Mouse (Mus musculus) intestine, postnatal 0 days (tissue): ENCODE measurements at regions not wholly inside any gene's neighbourhood (a gene's known extent, or its start where the extent isn't known, plus 50 kb on each side); places are given as distances from the start of the nearest gene placed in this dataset.

Source experiments
- ATAC-seq: fragments of 200-750 bp; cut with Nextera tagmentation; 2 replicates; pipeline ENCODE4 v1.8.0; 2017; ENCODE audit warnings: mild to moderate bottlenecking, moderate TSS enrichment, moderate library complexity
- H3K27ac ChIP-seq: fragments of 300-500 bp; sonication (generic); 2 replicates; pipeline ENCODE4 v1.5.1; 2014; ENCODE audit warnings: mild to moderate bottlenecking, low read depth, low read length, moderate library complexity
- H3K27me3 ChIP-seq: fragments of 300-500 bp; sonication (generic); replicated peaks from 2 replicates; pipeline ENCODE4 v1.6.1; 2014; ENCODE audit warnings: low read length, mixed read lengths; ENCODE audit not compliant: control insufficient read depth, insufficient read depth
- H3K36me3 ChIP-seq: fragments of 300-500 bp; sonication (generic); 2 replicates; pipeline ENCODE4 v1.6.1; 2014; ENCODE audit warnings: mild to moderate bottlenecking, moderate library complexity; ENCODE audit not compliant: control insufficient read depth, insufficient read depth
- H3K4me1 ChIP-seq: fragments of 300-500 bp; sonication (generic); replicated peaks from 2 replicates; pipeline ENCODE4 v1.6.1; 2014; ENCODE audit warnings: antibody characterized with exemption, low read length, mixed read lengths; ENCODE audit not compliant: control insufficient read depth, insufficient read depth
- H3K4me2 ChIP-seq: fragments of 300-500 bp; sonication (generic); replicated peaks from 2 replicates; pipeline ENCODE4 v1.6.1; 2014; ENCODE audit warnings: low read depth, mild to moderate bottlenecking, moderate library complexity
- H3K4me3 ChIP-seq: fragments of 300-500 bp; sonication (generic); 2 replicates; pipeline ENCODE4 v1.5.1; 2014; ENCODE audit warnings: low read depth, low read length
- H3K9ac ChIP-seq: fragments of 300-500 bp; sonication (generic); 2 replicates; pipeline ENCODE4 v1.6.1; 2014; ENCODE audit warnings: mild to moderate bottlenecking, low read depth, low read length
- H3K9me3 ChIP-seq: fragments of 300-500 bp; sonication (generic); 2 replicates; pipeline ENCODE4 v1.6.1; 2016; ENCODE audit warnings: mixed run types; ENCODE audit not compliant: control insufficient read depth
- CTCF ChIP-seq: sonication (generic); IDR thresholded peaks from 2 replicates; pipeline ENCODE4 v1.5.1; 2016; ENCODE audit warnings: low read depth, mild to moderate bottlenecking, control low read depth, antibody characterized with exemption, moderate library complexity
- WGBS: fragments of 180-500 bp; shearing (Covaris S2); extraction: QIAGEN DNeasy Blood & Tissue Kit; methylation state at CpG from one replicate; pipeline ENCODE4 v1.1.7; 2014; 5-methylcytosine and 5-hydroxymethylcytosine counted together

DNA sequence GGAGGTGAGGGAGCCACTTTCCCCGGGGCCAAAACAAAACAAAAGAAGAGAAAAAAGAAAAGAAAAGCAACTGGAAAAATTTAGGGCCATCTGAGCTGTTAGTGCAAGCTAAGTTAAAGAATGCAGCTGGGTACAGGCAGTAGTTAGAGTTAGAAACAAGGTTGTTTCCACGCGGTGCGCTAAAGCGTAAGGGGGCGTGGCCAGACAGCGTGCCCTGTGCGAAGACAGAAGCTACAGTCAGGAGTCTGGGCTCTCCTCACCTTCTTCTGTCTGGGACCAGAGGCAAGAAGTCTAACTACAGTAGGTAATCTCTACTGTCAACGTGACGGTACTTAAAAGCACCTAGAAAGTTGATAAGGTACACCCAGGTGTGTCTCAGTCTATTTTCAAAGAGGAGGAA lies 435.9 kb downstream of the Vrk1 start:
- no peak for ATAC-seq
- no peak for TF ChIP-seq CTCF
- H3K9ac ChIP-seq, result no peak overlapping the region
- WGBS, result 55% methylated on average over 10 of the region's 10 CpGs
- no peaks in the 10 kb centered on the region for H3K27me3 ChIP-seq
- H3K4me1 ChIP-seq, result no peaks in the 10 kb centered on the region
- H3K9me3 ChIP-seq, result no peaks in the 10 kb centered on the region
- H3K27ac ChIP-seq, result no peak overlapping the region
- H3K4me3 ChIP-seq, result no peak overlapping the region
- H3K36me3 ChIP-seq, result no peaks in the 10 kb centered on the region
- H3K4me2 ChIP-seq, result no peak overlapping the region

DNA sequence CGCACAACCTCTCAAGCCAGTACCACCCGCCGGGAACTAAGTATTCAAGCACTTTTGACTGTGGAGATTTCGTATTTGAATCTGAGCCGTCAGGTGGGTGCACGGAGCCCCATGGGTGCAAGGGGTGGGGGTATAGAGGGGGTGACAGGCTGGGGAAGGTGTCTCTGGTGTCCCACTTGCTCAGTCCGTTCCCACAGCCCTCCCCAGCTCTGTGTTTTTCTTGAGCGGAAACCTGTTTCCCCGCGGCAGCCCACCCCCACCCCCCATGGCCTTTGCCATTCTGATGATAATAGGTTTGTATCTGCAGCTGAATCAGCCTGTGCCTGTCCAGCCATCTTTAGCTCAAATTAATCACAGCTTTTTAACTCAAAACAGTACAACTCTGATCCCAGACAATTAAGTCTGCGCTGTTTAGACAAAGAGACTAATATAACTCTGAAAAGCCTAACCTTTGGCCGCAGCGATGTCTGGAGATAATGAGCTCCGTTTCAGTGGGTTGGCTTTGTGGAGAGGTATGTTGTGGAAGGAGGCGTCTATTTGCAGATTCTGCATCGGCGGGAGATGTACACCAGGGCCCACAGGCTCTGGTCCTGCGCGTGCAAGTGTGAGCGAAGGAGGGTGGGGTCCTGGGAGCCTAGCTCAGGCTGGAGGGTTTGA lies 437.0 kb downstream of the Vrk1 start:
- TF ChIP-seq CTCF, result no peak

DNA sequence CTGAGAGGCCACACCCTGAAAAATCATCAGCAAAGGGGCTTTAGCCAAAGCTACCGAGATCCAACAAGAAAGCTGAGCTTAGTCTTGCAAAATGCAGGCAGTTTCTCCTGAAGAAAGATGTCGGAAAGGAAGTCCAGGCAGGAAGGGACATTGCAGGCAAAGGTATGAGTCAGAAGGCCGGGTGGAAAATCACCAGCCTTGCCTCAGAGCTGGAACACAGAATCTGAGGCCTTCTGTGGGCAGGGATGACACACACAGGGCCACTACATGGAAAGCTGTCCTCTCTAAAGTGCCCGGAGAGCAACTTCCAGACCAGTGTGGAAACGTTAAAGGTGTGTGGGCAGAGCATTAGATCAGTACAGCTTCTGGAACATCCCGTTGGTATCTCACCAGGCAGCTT lies 438.5 kb downstream of the Vrk1 start:
- ATAC-seq, result no peak
- Histone ChIP-seq H3K27me3 (no peaks in the 10 kb centered on the region), H3K4me2 (no peak overlapping the region), H3K4me1 (no peaks in the 10 kb centered on the region), H3K4me3 (no peak overlapping the region), H3K27ac (no peak overlapping the region), H3K36me3 (no peaks in the 10 kb centered on the region), H3K9ac (no peak overlapping the region), H3K9me3 (no peaks in the 10 kb centered on the region)
- no peak for TF ChIP-seq CTCF
- 80% methylated on average over 6 of the region's 6 CpGs for WGBS

More for the DNA sequence above, 437.0 kb downstream of the Vrk1 start:
- WGBS, result 64% methylated on average over 20 of the region's 20 CpGs
- no peak overlapping the region for H3K9ac ChIP-seq
- no peaks in the 10 kb centered on the region for H3K27me3 ChIP-seq
- H3K9me3 ChIP-seq, result no peaks in the 10 kb centered on the region
- H3K27ac ChIP-seq, result no peak overlapping the region
- H3K4me2 ChIP-seq, result no peak overlapping the region
- no peaks in the 10 kb centered on the region for H3K36me3 ChIP-seq
- no peaks in the 10 kb centered on the region for H3K4me1 ChIP-seq
- ATAC-seq, result no peak
- no peak overlapping the region for H3K4me3 ChIP-seq

DNA sequence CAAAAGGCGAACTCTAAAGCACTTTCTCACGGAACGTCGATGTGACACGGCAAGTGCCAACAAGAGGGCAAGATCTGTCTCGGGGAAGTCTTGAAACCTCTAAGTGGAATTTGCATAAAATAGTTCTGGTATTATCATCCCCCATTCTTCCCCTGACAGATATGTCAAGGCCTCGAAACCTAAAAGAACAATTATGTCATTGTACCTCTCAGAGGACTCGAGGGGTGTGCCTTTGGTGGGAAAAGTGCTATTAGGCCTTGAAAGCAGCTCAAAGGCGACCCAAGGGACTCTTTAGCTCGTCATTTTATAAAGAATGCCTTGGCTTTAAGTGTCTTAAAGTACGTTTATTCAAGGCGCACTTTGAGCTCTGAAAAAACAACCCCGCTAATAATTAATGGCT lies 443.5 kb downstream of the Vrk1 start:
- no peak overlapping the region for H3K4me3 ChIP-seq
- no peaks in the 10 kb centered on the region for H3K36me3 ChIP-seq
- WGBS, result 73% methylated on average over 13 of the region's 13 CpGs
- H3K27me3 ChIP-seq, result no peaks in the 10 kb centered on the region
- no peaks in the 10 kb centered on the region for H3K4me1 ChIP-seq
- H3K9ac ChIP-seq, result no peak overlapping the region
- no peak for TF ChIP-seq CTCF
- no peak overlapping the region for H3K4me2 ChIP-seq
- no peaks in the 10 kb centered on the region for H3K9me3 ChIP-seq
- ATAC-seq, result no peak
- no peak overlapping the region for H3K27ac ChIP-seq

DNA sequence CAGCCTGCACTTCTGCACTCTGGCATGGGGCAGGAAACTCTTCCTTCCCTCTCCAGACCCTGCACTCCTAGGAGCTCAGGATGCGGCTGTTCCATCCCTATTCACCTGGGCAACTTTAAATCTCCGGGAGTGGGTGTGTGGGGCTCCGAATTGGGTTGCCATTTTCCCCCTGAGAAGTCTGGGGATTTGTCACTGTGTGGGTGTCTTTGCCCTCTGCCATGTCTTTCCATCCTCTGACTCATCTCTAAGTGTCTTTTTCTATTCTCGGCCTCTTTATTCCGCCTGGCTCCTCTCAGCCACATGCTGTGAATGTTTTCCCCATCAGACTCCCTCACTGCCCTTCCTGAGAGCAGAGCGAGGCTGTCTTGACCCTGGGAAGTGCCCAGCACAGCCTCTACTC lies 448.2 kb downstream of the Vrk1 start:
- no peak for TF ChIP-seq CTCF
- Histone ChIP-seq H3K9ac (no peak overlapping the region), H3K36me3 (no peaks in the 10 kb centered on the region), H3K27ac (no peak overlapping the region), H3K9me3 (no peaks in the 10 kb centered on the region), H3K4me1 (no peaks in the 10 kb centered on the region), H3K27me3 (no peaks in the 10 kb centered on the region), H3K4me2 (no peak overlapping the region), H3K4me3 (no peak overlapping the region)
- 57% methylated on average over 6 of the region's 6 CpGs for WGBS
- no peak for ATAC-seq

DNA sequence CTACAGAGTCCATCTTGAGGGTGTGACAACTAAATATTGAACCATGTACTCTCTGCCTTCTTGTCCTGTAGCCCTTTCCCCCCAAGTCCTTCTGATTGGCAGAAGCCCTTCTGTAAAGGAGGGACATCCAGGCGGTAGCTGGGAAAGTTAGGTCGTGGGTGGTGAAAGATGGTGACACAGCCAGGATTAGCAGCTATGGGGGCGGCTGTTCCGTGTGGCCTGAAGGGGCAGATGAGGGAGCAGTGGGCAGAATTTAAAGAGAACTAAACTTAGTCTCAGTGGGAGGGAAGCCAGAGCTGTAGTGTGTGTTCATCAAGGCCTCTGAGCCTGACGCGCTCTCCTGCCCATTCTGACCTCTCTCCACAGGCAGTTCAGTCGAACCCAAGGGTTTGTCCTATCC lies 450.6 kb downstream of the Vrk1 start:
- H3K9ac ChIP-seq, result no peak overlapping the region
- TF ChIP-seq CTCF, result no peak
- H3K4me1 ChIP-seq, result no peaks in the 10 kb centered on the region
- no peak overlapping the region for H3K27ac ChIP-seq
- H3K27me3 ChIP-seq, result no peaks in the 10 kb centered on the region
- WGBS, result 87% methylated on average over 7 of the region's 7 CpGs
- H3K9me3 ChIP-seq, result no peaks in the 10 kb centered on the region
- H3K36me3 ChIP-seq, result no peaks in the 10 kb centered on the region
- ATAC-seq, result no peak
- H3K4me3 ChIP-seq, result no peak overlapping the region
- no peak overlapping the region for H3K4me2 ChIP-seq

DNA sequence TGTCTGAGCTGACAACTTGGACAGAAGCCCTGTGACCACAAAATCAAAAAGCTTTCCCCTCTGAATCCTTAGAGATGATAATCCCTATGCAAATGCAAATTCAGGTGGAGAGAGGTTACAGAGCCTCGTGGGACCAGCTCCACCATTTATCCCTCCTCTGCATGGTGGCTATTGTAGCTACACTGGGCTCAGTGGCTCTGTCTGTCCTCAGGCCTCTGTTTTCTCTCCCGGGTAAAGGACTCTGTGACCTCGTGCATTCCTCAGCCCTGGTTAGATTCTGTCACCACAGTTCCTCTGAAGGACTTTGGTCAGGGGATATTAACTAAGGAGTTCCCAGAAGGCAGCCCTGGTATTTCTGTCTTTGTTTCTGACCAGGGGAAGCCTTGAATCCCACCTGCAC lies 452.3 kb downstream of the Vrk1 start:
- Histone ChIP-seq H3K4me2 (no peak overlapping the region), H3K9ac (no peak overlapping the region), H3K4me3 (no peak overlapping the region), H3K27ac (no peak overlapping the region), H3K4me1 (no peaks in the 10 kb centered on the region), H3K9me3 (no peaks in the 10 kb centered on the region), H3K27me3 (no peaks in the 10 kb centered on the region), H3K36me3 (no peaks in the 10 kb centered on the region)
- no peak for ATAC-seq
- no peak for TF ChIP-seq CTCF
- 24% methylated on average over 3 of the region's 3 CpGs for WGBS
